27 mouse cellular contexts compared by ENCODE assay signal in genomic region chr14:117226920-117227319, GRCm38 (mm10).
A peak's percentile ranks its signal among the peaks of the same experiment; 100 is the strongest.
DNase-seq lines count a peak whose midpoint lies in the region; ATAC-seq and TF ChIP-seq lines count a peak whose summit lies in the region.
"Had no signal": no experiment of that assay in that cellular context is flagged by ENCODE, and none has a peak within 500 bp of the region (broad histone marks: within the 10 kb centered on the region; RNA-seq: fewer than 3 reads in every experiment).

No protein-coding gene starts in this region.

- no peak overlapping the region for H3K9ac ChIP-seq in limb, embryonic 14.5 days (ENCODE audit: low read depth, low read length, severe bottlenecking)
- H3K9ac ChIP-seq: forebrain, embryonic 12.5 days; forebrain, embryonic 15.5 days; heart, embryonic 12.5 days; heart, embryonic 15.5 days; hindbrain, embryonic 13.5 days had no signal

- no peak overlapping the region for H3K27ac ChIP-seq in limb, embryonic 14.5 days (replicated peaks; ENCODE audit: low read depth, low read length)
- H3K27ac ChIP-seq in limb, embryonic 10.5 days: no peak overlapping the region
- H3K27ac ChIP-seq: forebrain, embryonic 12.5 days; forebrain, embryonic 15.5 days; heart, embryonic 15.5 days; hindbrain, embryonic 10.5 days; hindbrain, embryonic 13.5 days had no signal

- TF ChIP-seq POLR2A in limb, embryonic 14.5 days (IDR thresholded peaks at IDR 0.05; ENCODE audit: borderline replicate concordance, extremely low read depth, insufficient read depth, insufficient read length): no peak

- no peaks in the 10 kb centered on the region for H3K4me1 ChIP-seq in limb, embryonic 14.5 days (ENCODE audit: control insufficient read depth, insufficient read depth, low read length)
- H3K4me1 ChIP-seq in limb, embryonic 10.5 days: no peaks in the 10 kb centered on the region
- H3K4me1 ChIP-seq: forebrain, embryonic 12.5 days; heart, embryonic 12.5 days; heart, embryonic 15.5 days; hindbrain, embryonic 10.5 days; hindbrain, embryonic 13.5 days had no signal

- DNase-seq in limb, embryonic 14.5 days (ENCODE audit: low spot score): peak; percentile 51
- no peak for DNase-seq in limb, embryonic 10.5 days (ENCODE audit: low spot score)
- peak; percentile 93 for DNase-seq in 3T3-L1 (ENCODE audit: low read depth, low spot score)
- DNase-seq in adipocyte (ENCODE audit: low spot score): peak; percentile 23
- DNase-seq in fibroblast of lung, adult 2 months (ENCODE audit: low read depth): peak; percentile 36
- DNase-seq in cerebellum, adult 9-11 months: no peak
- no peak for DNase-seq in spleen, postnatal 4 days (ENCODE audit: low spot score in 2 of 2)
- DNase-seq: adrenal gland, postnatal 10 days; cerebellum, adult 11 months; cerebellum, adult 2 months; cerebellum, postnatal 10 days; gastrocnemius, postnatal 25 days; heart, adult 18-20 months; heart, postnatal 10 days; heart, postnatal 36 days; kidney, adult 18-20 months had no signal

- H3K27me3 ChIP-seq in limb, embryonic 14.5 days (ENCODE audit: control insufficient read depth, insufficient read depth, low read length): no peaks in the 10 kb centered on the region
- H3K27me3 ChIP-seq in limb, embryonic 10.5 days (ENCODE audit: low read depth, poor library complexity, severe bottlenecking): no peaks in the 10 kb centered on the region
- H3K27me3 ChIP-seq: CH12.LX; forebrain, embryonic 12.5 days; forebrain, embryonic 15.5 days; heart, embryonic 12.5 days; heart, embryonic 15.5 days; hindbrain, embryonic 13.5 days had no signal

- ATAC-seq in limb, embryonic 14.5 days (ENCODE audit: low FRiP score, low read depth): no peak
- ATAC-seq: activated CD4-positive, CD25-positive, alpha-beta regulatory T cell, adult 4 months; forebrain, embryonic 15.5 days; hindbrain, embryonic 16.5 days; intestine, embryonic 16.5 days had no signal

- no peak overlapping the region for H3K4me3 ChIP-seq in limb, embryonic 14.5 days (replicated peaks; ENCODE audit: low read length)
- no peak overlapping the region for H3K4me3 ChIP-seq in limb, embryonic 10.5 days
- H3K4me3 ChIP-seq: forebrain, embryonic 12.5 days; forebrain, embryonic 15.5 days; heart, embryonic 12.5 days; heart, embryonic 15.5 days; hindbrain, embryonic 10.5 days; hindbrain, embryonic 13.5 days had no signal

- H3K36me3 ChIP-seq in limb, embryonic 14.5 days (ENCODE audit: control insufficient read depth, insufficient read depth, low read length): no peaks in the 10 kb centered on the region
- no peaks in the 10 kb centered on the region for H3K36me3 ChIP-seq in limb, embryonic 10.5 days
- H3K36me3 ChIP-seq: forebrain, embryonic 12.5 days; forebrain, embryonic 15.5 days; G1E; heart, embryonic 12.5 days; heart, embryonic 15.5 days; hindbrain, embryonic 10.5 days; hindbrain, embryonic 13.5 days had no signal

- no peak overlapping the region for H3K4me2 ChIP-seq in limb, embryonic 14.5 days (replicated peaks; ENCODE audit: low read depth, low read length, severe bottlenecking)
- H3K4me2 ChIP-seq: forebrain, embryonic 12.5 days; forebrain, embryonic 15.5 days; heart, embryonic 12.5 days; heart, embryonic 15.5 days; hindbrain, embryonic 13.5 days had no signal

- H3K9me3 ChIP-seq in limb, embryonic 14.5 days (ENCODE audit: control insufficient read depth, low read length): no peaks in the 10 kb centered on the region
- no peaks in the 10 kb centered on the region for H3K9me3 ChIP-seq in limb, embryonic 10.5 days (replicated peaks)
- H3K9me3 ChIP-seq: forebrain, embryonic 12.5 days; forebrain, embryonic 15.5 days; heart, embryonic 12.5 days; heart, embryonic 15.5 days; hindbrain, embryonic 10.5 days; hindbrain, embryonic 13.5 days had no signal

Comparison
In these comparisons a context has a peak if more than half of its experiments do, and no peak if none do; other contexts are left out.
1. DNase-seq: peak in limb, embryonic 14.5 days (single experiment), 3T3-L1 (single experiment), adipocyte (single experiment) and fibroblast of lung, adult 2 months (single experiment); none in limb, embryonic 10.5 days (single experiment), cerebellum, adult 9-11 months (single experiment) and spleen, postnatal 4 days (0 of 2).